Mouse (Mus musculus) liver, embryonic 15.5 days (tissue): ENCODE data around the gene Ffar3. TPM values are rescaled to one million over a fixed set of nuclear protein-coding genes. Genes with fewer than 3 reads are reported as not detected.
A peak's percentile ranks its signal among the peaks of the same experiment; 100 is the strongest.

Experiments used
- ATAC-seq: fragments of 200-750 bp; cut with Nextera tagmentation; 2 replicates; pipeline ENCODE4 v1.8.0; 2017; ENCODE audit warnings: moderate number of reproducible peaks, mild to moderate bottlenecking, moderate library complexity; ENCODE audit not compliant: insufficient read depth
- H3K27ac ChIP-seq: fragments of 300-500 bp; sonication (generic); replicated peaks from 2 replicates; pipeline ENCODE4 v1.5.1; 2015; ENCODE audit warnings: mild to moderate bottlenecking, inconsistent platforms
- H3K27me3 ChIP-seq: fragments of 300-500 bp; sonication (generic); 2 replicates; pipeline ENCODE4 v1.6.1; 2015; ENCODE audit warnings: mild to moderate bottlenecking, inconsistent platforms
- H3K36me3 ChIP-seq: fragments of 300-500 bp; sonication (generic); replicated peaks from 2 replicates; pipeline ENCODE4 v1.6.1; 2015; ENCODE audit warnings: moderate library complexity, mild to moderate bottlenecking, inconsistent platforms
- H3K4me1 ChIP-seq: fragments of 300-500 bp; sonication (generic); replicated peaks from 2 replicates; pipeline ENCODE4 v1.6.1; 2015; ENCODE audit warnings: inconsistent platforms
- H3K4me2 ChIP-seq: fragments of 300-500 bp; sonication (generic); 2 replicates; pipeline ENCODE4 v1.6.1; 2015; ENCODE audit warnings: moderate library complexity, mild to moderate bottlenecking, inconsistent platforms
- H3K4me3 ChIP-seq: fragments of 300-500 bp; sonication (generic); replicated peaks from 2 replicates; pipeline ENCODE4 v1.5.1; 2015; ENCODE audit warnings: mild to moderate bottlenecking, inconsistent platforms
- H3K9ac ChIP-seq: fragments of 300-500 bp; sonication (generic); 2 replicates; pipeline ENCODE4 v1.6.1; 2015; ENCODE audit warnings: moderate library complexity, mild to moderate bottlenecking, inconsistent platforms
- H3K9me3 ChIP-seq: fragments of 300-500 bp; sonication (generic); replicated peaks from 2 replicates; pipeline ENCODE4 v1.6.1; 2016; ENCODE audit warnings: inconsistent platforms
- WGBS: fragments of 180-500 bp; shearing (Covaris S2); methylation state at CpG from one replicate; pipeline ENCODE4 v1.1.7; 2015; ENCODE audit warnings: mixed read lengths; ENCODE audit not compliant: insufficient replicate concordance; 5-methylcytosine and 5-hydroxymethylcytosine counted together
- polyA plus RNA-seq: library from polyadenylated mRNA; unstranded; fragments of >200 nt; fragmentation: Nextera tagmentation; extraction: Ambion mirVana; gene quantifications from 2 replicates; pipeline ENCODE4 v1.2.1, GENCODE M21; 2015

Ffar3 gene
- polyA plus RNA-seq = not detected in 2 replicates

DNA sequence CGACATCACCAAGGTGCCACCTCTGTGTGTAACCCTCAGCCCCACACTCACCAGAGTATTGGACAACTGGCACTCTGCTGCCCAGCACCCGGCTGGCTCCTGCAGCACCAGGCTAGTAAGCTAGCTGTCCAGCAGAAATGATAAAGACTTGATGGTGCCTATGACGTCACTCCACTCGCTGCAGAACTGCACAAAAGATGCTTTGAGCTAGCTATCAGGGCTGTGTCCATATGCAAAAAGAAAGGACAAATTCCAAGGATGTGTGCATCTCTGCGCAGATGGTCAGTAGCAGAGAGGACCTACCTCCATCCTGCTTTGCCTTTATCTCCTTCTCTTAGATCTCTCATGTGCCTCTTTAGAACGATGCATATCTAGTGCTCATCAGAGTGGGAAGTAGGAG, at the start of gene Ffar3:
Gene Ffar3, minus strand, starts transcription at position 101 of the 400 bp plus-strand sequence.
- Histone ChIP-seq H3K4me3 (no peak within 1 kb of the TSS), H3K9me3 (no peaks in the 10 kb centered on the region), H3K9ac (no peak within 1 kb of the TSS), H3K4me1 (0 out of 2 replicates have a peak, but pooled peaks cover 4% of the 10 kb centered on the region), H3K4me2 (no peak within 1 kb of the TSS), H3K27me3 (no peaks in the 10 kb centered on the region), H3K36me3 (no peaks in the 10 kb centered on the region), H3K27ac (no peak within 1 kb of the TSS)
- ATAC-seq = no peak
- WGBS = 54% methylated on average over 6 of the region's 6 CpGs

DNA sequence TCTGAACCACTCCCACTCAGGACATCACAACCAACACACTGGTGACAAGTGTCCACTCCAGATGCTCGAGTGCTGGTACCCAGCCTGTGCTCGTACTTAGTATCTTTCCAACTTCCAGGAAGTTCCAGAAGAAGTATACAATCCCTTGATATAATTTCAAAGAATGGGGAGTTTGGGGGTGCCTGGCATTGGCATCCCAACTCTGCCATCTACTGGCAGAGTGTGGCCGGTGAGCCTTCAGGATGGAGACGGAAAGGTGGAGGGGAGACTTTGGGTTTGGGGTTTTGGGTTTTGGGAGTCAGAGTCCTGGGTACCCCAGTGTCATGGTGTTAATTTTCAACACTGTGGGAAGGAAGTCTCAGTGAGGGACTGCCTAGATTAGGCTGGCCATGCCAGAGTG, 48.1 kb upstream of the Ffar3 start:
- WGBS = 28% methylated on average over 4 of the region's 4 CpGs
- no peak overlapping the region for H3K4me3 ChIP-seq

GRCm38 (mm10) chr7:30895217-30895616, 39.2 kb upstream of the Ffar3 start:
- peak; percentile 44; the same call in 1 of the 2 replicates for ATAC-seq
- Histone ChIP-seq H3K27ac (no peak overlapping the region), H3K4me1 (peaks cover 2% of the 10 kb centered on the region; the same call in 1 of the 2 replicates), H3K9ac (no peak overlapping the region), H3K4me2 (no peak overlapping the region), H3K36me3 (no peaks in the 10 kb centered on the region), H3K4me3 (no peak overlapping the region), H3K27me3 (no peaks in the 10 kb centered on the region), H3K9me3 (no peaks in the 10 kb centered on the region)
- WGBS = 53% methylated on average over 3 of the region's 3 CpGs

More for the DNA sequence above, 48.1 kb upstream of the Ffar3 start:
- Histone ChIP-seq H3K27me3 (peaks cover 16% of the 10 kb centered on the region), H3K4me2 (no peak overlapping the region), H3K9me3 (no peaks in the 10 kb centered on the region), H3K27ac (no peak overlapping the region), H3K4me1 (peaks cover 8% of the 10 kb centered on the region), H3K9ac (no peak overlapping the region), H3K36me3 (no peaks in the 10 kb centered on the region)
- ATAC-seq = no peak

DNA sequence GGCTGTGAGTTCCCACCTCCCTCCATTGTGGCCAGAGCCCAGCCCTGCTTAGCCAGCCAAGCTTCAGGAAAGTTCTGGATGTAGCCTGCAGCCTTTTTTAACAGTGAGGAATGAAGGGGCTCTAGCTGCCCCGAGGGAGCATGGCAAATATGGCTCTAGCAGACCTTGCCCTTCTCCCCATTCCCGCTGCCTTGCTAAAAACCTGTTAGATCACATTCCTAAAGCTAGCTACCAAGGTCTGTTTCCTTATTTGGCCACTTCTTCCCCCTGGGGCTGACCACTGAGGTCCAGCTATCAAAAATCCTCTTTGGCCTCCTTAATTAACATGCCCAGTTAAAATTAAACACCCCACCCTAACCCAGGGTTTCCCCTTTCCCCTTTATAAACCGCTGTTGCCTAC, 36.5 kb upstream of the Ffar3 start:
- no peak for ATAC-seq
- no peak overlapping the region for H3K4me3 ChIP-seq

GRCm38 (mm10) chr7:30891746-30892145, 35.8 kb upstream of the Ffar3 start:
- no peaks in the 10 kb centered on the region for H3K36me3 ChIP-seq
- no peak overlapping the region for H3K27ac ChIP-seq
- peaks cover 6% of the 10 kb centered on the region; the same call in 1 of the 2 replicates for H3K4me1 ChIP-seq
- no peak overlapping the region for H3K4me3 ChIP-seq
- 63% methylated on average over 9 of the region's 9 CpGs for WGBS
- no peaks in the 10 kb centered on the region for H3K9me3 ChIP-seq
- no peak overlapping the region for H3K4me2 ChIP-seq
- H3K9ac ChIP-seq = no peak overlapping the region
- H3K27me3 ChIP-seq = no peaks in the 10 kb centered on the region
- ATAC-seq = no peak

More for the DNA sequence above, 36.5 kb upstream of the Ffar3 start:
- H3K9ac ChIP-seq = no peak overlapping the region
- H3K36me3 ChIP-seq = no peaks in the 10 kb centered on the region
- H3K4me2 ChIP-seq = no peak overlapping the region
- peaks cover 4% of the 10 kb centered on the region; the same call in 1 of the 2 replicates for H3K4me1 ChIP-seq
- WGBS = 52% methylated on average over 3 of the region's 3 CpGs
- H3K9me3 ChIP-seq = no peaks in the 10 kb centered on the region
- no peak overlapping the region for H3K27ac ChIP-seq
- H3K27me3 ChIP-seq = no peaks in the 10 kb centered on the region

DNA sequence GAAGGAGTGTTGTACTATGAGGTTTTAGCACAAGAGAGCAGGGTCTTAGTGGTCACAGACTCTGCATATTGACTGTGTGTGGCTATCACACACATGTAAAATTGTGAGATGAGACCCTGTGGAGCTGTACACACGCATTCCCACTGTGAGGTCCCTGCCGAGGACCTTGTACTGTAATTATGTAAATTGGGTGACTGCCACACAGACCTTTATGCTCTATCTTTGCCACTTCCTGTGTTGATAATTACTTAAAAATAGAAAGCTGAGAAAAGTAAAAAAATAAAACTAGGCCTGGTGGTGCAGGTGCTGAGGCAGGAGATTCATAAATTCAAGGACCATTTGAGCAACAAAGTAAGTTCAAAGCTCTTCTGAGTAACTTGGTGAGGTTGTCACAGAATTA, 34.7 kb upstream of the Ffar3 start:
- Histone ChIP-seq H3K4me3 (no peak overlapping the region), H3K27me3 (no peaks in the 10 kb centered on the region), H3K4me2 (no peak overlapping the region), H3K9ac (no peak overlapping the region), H3K9me3 (no peaks in the 10 kb centered on the region), H3K36me3 (no peaks in the 10 kb centered on the region), H3K27ac (no peak overlapping the region), H3K4me1 (peaks cover 6% of the 10 kb centered on the region; the same call in 1 of the 2 replicates)
- WGBS = 22% methylated on average over 2 of the region's 2 CpGs
- ATAC-seq = no peak

DNA sequence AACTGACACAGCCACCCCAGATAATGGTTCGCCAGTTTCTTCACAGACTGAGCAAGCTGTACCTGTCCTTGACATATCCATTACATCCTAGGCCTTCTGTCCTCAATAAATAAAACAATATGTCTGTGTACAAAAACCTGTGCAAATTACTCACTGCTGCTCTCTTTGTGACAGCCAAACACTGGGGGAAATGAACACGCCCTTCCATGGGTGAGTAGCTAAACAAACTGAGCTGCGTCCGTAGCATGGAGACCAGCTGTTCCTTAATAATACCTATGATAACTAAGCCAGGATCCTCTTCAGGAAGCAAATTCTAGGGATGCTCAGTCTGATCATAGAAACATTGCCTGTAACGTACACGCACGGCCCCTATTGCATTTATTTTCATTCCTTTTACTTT, 32.8 kb upstream of the Ffar3 start:
- Histone ChIP-seq H3K4me2 (no peak overlapping the region), H3K36me3 (no peaks in the 10 kb centered on the region), H3K4me3 (no peak overlapping the region), H3K27ac (no peak overlapping the region), H3K27me3 (no peaks in the 10 kb centered on the region), H3K4me1 (0 out of 2 replicates have a peak, but pooled peaks cover 4% of the 10 kb centered on the region), H3K9me3 (no peaks in the 10 kb centered on the region), H3K9ac (no peak overlapping the region)
- no peak for ATAC-seq
- WGBS = 66% methylated on average over 7 of the region's 7 CpGs

- no peak for ATAC-seq
- H3K27me3 ChIP-seq = no peaks in the 10 kb centered on the region
- H3K4me2 ChIP-seq = no peak overlapping the region
- WGBS = 60% methylated on average over 14 of the region's 14 CpGs
- 0 out of 2 replicates have a peak, but pooled peaks cover 4% of the 10 kb centered on the region for H3K4me1 ChIP-seq
- no peak overlapping the region for H3K9ac ChIP-seq
- H3K27ac ChIP-seq = no peak overlapping the region
- no peaks in the 10 kb centered on the region for H3K36me3 ChIP-seq
- H3K9me3 ChIP-seq = no peaks in the 10 kb centered on the region
- H3K4me3 ChIP-seq = no peak overlapping the region
These were observed 31.7 kb upstream of the Ffar3 start for GRCm38 (mm10) chr7:30887568-30888188.

GRCm38 (mm10) chr7:30886852-30887251, 30.9 kb upstream of the Ffar3 start:
- no peak overlapping the region for H3K4me2 ChIP-seq
- H3K4me1 ChIP-seq = 0 out of 2 replicates have a peak, but pooled peaks cover 4% of the 10 kb centered on the region
- H3K36me3 ChIP-seq = no peaks in the 10 kb centered on the region
- ATAC-seq = no peak
- no peak overlapping the region for H3K9ac ChIP-seq
- 74% methylated on average over 4 of the region's 4 CpGs for WGBS
- no peaks in the 10 kb centered on the region for H3K9me3 ChIP-seq
- no peak overlapping the region for H3K27ac ChIP-seq
- H3K4me3 ChIP-seq = no peak overlapping the region
- H3K27me3 ChIP-seq = no peaks in the 10 kb centered on the region

DNA sequence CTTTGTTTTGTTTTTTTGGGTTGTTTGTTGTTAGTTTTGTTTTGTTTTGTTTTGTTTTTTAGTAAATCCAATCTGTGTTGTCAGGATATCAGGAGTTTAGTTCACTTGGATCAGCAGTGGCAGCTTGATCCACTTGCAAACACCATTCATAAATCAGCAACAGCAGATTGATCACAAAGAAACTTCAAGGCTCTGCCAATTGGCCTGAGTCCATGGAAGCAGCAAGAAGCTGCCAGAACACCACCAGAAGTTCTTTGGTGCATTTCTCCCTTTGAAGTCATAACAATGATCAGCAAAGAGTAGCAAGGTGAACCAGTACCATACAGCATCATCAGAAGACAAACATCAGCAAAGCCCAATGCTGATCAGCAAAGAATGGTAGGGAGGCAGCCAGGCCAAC, 28.1 kb upstream of the Ffar3 start:
- Histone ChIP-seq H3K9me3 (no peaks in the 10 kb centered on the region), H3K9ac (no peak overlapping the region), H3K27me3 (no peaks in the 10 kb centered on the region), H3K27ac (no peak overlapping the region), H3K4me2 (no peak overlapping the region), H3K4me3 (no peak overlapping the region), H3K36me3 (no peaks in the 10 kb centered on the region), H3K4me1 (0 out of 2 replicates have a peak, but pooled peaks cover 4% of the 10 kb centered on the region)
- ATAC-seq = no peak

DNA sequence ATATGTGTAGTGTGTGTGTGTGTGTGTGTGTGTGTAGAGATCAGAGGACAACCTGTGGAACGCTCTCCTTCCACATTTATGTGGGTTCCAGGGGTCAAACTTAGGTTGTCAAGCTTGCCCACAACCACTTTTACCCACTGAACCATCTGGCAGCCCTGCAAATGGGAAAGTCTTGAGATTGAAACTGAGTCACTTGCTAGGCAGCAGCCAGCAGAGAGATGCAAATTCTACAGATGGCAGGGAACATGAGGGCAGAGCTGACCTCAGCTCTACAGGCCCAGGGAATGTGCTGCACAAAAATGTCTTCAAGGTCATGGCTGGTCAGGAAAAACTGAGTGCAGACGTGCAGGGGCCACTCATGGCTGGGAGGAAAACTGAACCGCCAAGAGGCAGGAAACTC, 25.4 kb upstream of the Ffar3 start:
- Histone ChIP-seq H3K9ac (no peak overlapping the region), H3K4me1 (no peaks in the 10 kb centered on the region), H3K9me3 (no peaks in the 10 kb centered on the region), H3K4me3 (no peak overlapping the region), H3K27me3 (no peaks in the 10 kb centered on the region), H3K4me2 (no peak overlapping the region), H3K27ac (no peak overlapping the region), H3K36me3 (no peaks in the 10 kb centered on the region)
- ATAC-seq = no peak
- WGBS = 57% methylated on average over 3 of the region's 3 CpGs

DNA sequence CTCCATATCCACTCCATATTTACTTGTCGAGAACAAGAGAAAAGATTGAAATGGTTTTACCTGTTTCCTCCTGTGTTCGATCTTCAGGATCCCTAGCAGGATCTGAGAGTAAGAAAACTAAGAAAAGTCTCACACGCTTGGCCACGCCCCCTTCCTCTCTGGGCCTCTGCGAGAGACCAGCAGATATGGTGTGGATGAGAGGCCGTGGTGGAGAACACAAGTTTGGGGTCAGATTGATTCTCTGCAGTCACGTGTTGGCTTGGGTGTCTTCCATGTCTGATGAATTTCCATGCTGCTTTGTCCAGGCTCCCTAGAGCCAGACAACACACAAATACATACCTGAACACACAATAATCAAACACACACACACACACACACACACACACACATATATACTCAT, 24.2 kb upstream of the Ffar3 start, which contains the start of gene Cd22:
Gene Cd22, minus strand, starts transcription at position 167 of the 400 bp plus-strand sequence.
- Histone ChIP-seq H3K9me3 (no peaks in the 10 kb centered on the region), H3K4me2 (no peak within 1 kb of the TSS), H3K9ac (no peak within 1 kb of the TSS), H3K36me3 (no peaks in the 10 kb centered on the region), H3K4me1 (no peaks in the 10 kb centered on the region), H3K27me3 (no peaks in the 10 kb centered on the region), H3K27ac (no peak within 1 kb of the TSS), H3K4me3 (no peak within 1 kb of the TSS)
- no peak for ATAC-seq
- WGBS = 25% methylated on average over 7 of the region's 7 CpGs
